Mouse (Mus musculus): ENCODE results near the gene Nkapd1.

GRCm38 (mm10) chr9:50617794-50618330 is 598 bp upstream of the Nkapd1 start:
- TF ChIP-seq CTCF (IDR thresholded peaks at IDR 0.05; ENCODE audit: control insufficient read depth, insufficient read depth, low read length) (no peak), POLR2A (IDR thresholded peaks at IDR 0.05; ENCODE audit: borderline replicate concordance, control insufficient read depth, low read depth, low read length) (no peak)

Measured in bone marrow, adult 2 months (tissue).